Mouse (Mus musculus) liver, adult 2 months (tissue): ENCODE data around the gene Aebp1.

Experiments used
- CTCF ChIP-seq: fragments of 200-500 bp; IDR thresholded peaks from 2 replicates; pipeline ENCODE4 v1.5.1; 2011; ENCODE audit warnings: low read depth, low read length, control low read depth
- POLR2A ChIP-seq: fragments of 200-500 bp; IDR thresholded peaks from 2 replicates; pipeline ENCODE4 v1.6.1; 2011; ENCODE audit warnings: low read length, control low read depth; ENCODE audit not compliant: insufficient read depth; ENCODE audit errors: extremely low read depth

DNA sequence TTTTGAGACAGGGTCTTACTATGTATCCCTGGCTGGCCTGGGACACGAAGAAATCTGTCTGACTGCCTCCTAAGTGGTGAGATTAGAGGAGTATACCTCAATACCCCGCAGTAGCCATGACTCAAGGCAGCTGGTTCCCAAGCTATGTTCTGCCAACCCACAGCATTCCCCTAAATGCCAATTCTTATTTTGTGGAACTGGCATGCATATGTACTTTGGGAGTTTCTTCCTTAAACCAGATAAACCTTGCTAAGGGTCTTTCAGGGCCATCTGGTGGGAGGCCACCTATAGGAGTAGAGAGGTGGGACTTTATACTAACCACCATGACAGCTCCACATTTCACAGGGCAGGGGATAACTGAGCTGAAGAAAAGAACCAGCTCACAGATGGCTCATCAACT lies 42.1 kb downstream of the Aebp1 start:
- no peak for TF ChIP-seq POLR2A
- no peak for TF ChIP-seq CTCF
